Comparison of ENCODE assay signal across 28 mouse cellular contexts in genomic region chr19:4916827-4917226, GRCm38 (mm10). TPM values are rescaled to one million over a fixed set of nuclear protein-coding genes. Genes with fewer than 3 reads are reported as not detected.
"Had no signal": no experiment of that assay in that cellular context is flagged by ENCODE, and none has a peak within 500 bp of the region (broad histone marks: within the 10 kb centered on the region; RNA-seq: fewer than 3 reads in every experiment).

No protein-coding gene starts in this region.

- H3K4me1 ChIP-seq: embryonic facial prominence, embryonic 10.5 days; embryonic facial prominence, embryonic 12.5 days; embryonic facial prominence, embryonic 13.5 days; embryonic facial prominence, embryonic 15.5 days; forebrain, embryonic 10.5 days; forebrain, embryonic 12.5 days; forebrain, embryonic 13.5 days; forebrain, embryonic 15.5 days had no signal

- H3K27me3 ChIP-seq: embryonic facial prominence, embryonic 12.5 days; embryonic facial prominence, embryonic 13.5 days; embryonic facial prominence, embryonic 15.5 days; forebrain, embryonic 12.5 days; forebrain, embryonic 13.5 days; forebrain, embryonic 15.5 days had no signal

- H3K27ac ChIP-seq: embryonic facial prominence, embryonic 10.5 days; embryonic facial prominence, embryonic 12.5 days; embryonic facial prominence, embryonic 13.5 days; embryonic facial prominence, embryonic 15.5 days; forebrain, embryonic 10.5 days; forebrain, embryonic 12.5 days; forebrain, embryonic 13.5 days; forebrain, embryonic 15.5 days; gastrocnemius, adult 2 months; heart, adult 2 months had no signal

- H3K9me3 ChIP-seq: embryonic facial prominence, embryonic 10.5 days; embryonic facial prominence, embryonic 12.5 days; embryonic facial prominence, embryonic 13.5 days; embryonic facial prominence, embryonic 15.5 days; forebrain, embryonic 10.5 days; forebrain, embryonic 12.5 days; forebrain, embryonic 13.5 days; forebrain, embryonic 15.5 days had no signal

- DNase-seq: cerebellum, adult 2 months; cerebellum, adult 8-10 months; cerebellum, adult 9-10 months; cerebellum, adult 9-11 months; cerebellum, postnatal 10 days; cerebellum, postnatal 14 days; cerebellum, postnatal 25 days; cerebellum, postnatal 36 days; embryo, embryonic 11 days; forebrain, postnatal 0 days; gastrocnemius, adult 2 months; gastrocnemius, postnatal 10 days; gastrocnemius, postnatal 14 days; gastrocnemius, postnatal 25 days; gastrocnemius, postnatal 36 days; heart, adult 18-20 months; heart, adult 2 months had no signal

- H3K9ac ChIP-seq: embryonic facial prominence, embryonic 12.5 days; embryonic facial prominence, embryonic 13.5 days; embryonic facial prominence, embryonic 15.5 days; forebrain, embryonic 12.5 days; forebrain, embryonic 13.5 days; forebrain, embryonic 15.5 days; forebrain, postnatal 0 days had no signal

- H3K4me3 ChIP-seq: embryonic facial prominence, embryonic 10.5 days; embryonic facial prominence, embryonic 12.5 days; embryonic facial prominence, embryonic 13.5 days; embryonic facial prominence, embryonic 15.5 days; erythroblast, embryonic 14.5 days; forebrain, embryonic 10.5 days; forebrain, embryonic 12.5 days; forebrain, embryonic 13.5 days; forebrain, embryonic 15.5 days; gastrocnemius, adult 2 months; heart, adult 2 months had no signal

- ATAC-seq: forebrain, embryonic 13.5 days; forebrain, embryonic 14.5 days; forebrain, embryonic 15.5 days; forebrain, embryonic 16.5 days; forebrain, postnatal 0 days had no signal

- H3K4me2 ChIP-seq: embryonic facial prominence, embryonic 12.5 days; embryonic facial prominence, embryonic 13.5 days; embryonic facial prominence, embryonic 15.5 days; forebrain, embryonic 12.5 days; forebrain, embryonic 13.5 days; forebrain, embryonic 15.5 days had no signal

RNA-seq across cellular contexts. Expression of gene Peli3, which starts 26.1 kb away (rescaled TPM):
- polyA plus RNA-seq: erythroblast, embryonic 14.5 days had no signal
